Mouse (Mus musculus) large intestine, adult 2 months (tissue): ENCODE measurements around the gene Kdm1a. TPM values are rescaled to one million over a fixed set of nuclear protein-coding genes. Genes with fewer than 3 reads are reported as not detected.

ENCODE experiments used
- DNase-seq: peaks from one replicate; pipeline ENCODE4 v3.0.0-alpha.2; 2012; ENCODE audit warnings: low read depth, low spot score
- WGBS: fragments of 180-500 bp; shearing (Covaris S2); methylation state at CpG from one replicate; pipeline ENCODE4 v1.1.7; 2018; 5-methylcytosine and 5-hydroxymethylcytosine counted together
- polyA plus RNA-seq: library from polyadenylated mRNA; depleted of rRNA; stranded (reverse); fragments of >200 nt; gene quantifications from 2 replicates; pipeline ENCODE4 v1.2.3, GENCODE M21; 2012

Kdm1a gene
- polyA plus RNA-seq, 1 experiment: 23.9 TPM

- 87% methylated on average over 19 of the region's 19 CpGs for WGBS
- no peak for DNase-seq
Observed at GRCm38 (mm10) chr4:136605756-136606485, 3.4 kb upstream of the Kdm1a start.

GRCm38 (mm10) chr4:136602018-136602554 is 437 bp downstream of the Kdm1a start:
- WGBS: under 1% methylated on average over 66 of the region's 68 CpGs
- DNase-seq: no peak

- WGBS: under 1% methylated on average over 13 of the region's 13 CpGs
- DNase-seq: no peak
Observed at GRCm38 (mm10) chr4:136601476-136601875, 1.0 kb downstream of the Kdm1a start.

- WGBS: 87% methylated on average over 2 of the region's 2 CpGs
Observed at GRCm38 (mm10) chr4:136600536-136600935, 2.0 kb downstream of the Kdm1a start.

GRCm38 (mm10) chr4:136599869-136600268 is 2.7 kb downstream of the Kdm1a start:
- 97% methylated on average over 3 of the region's 3 CpGs for WGBS
- no peak for DNase-seq

More at GRCm38 (mm10) chr4:136600536-136600935, 2.0 kb downstream of the Kdm1a start:
- no peak for DNase-seq

GRCm38 (mm10) chr4:136598268-136598876 is 4.2 kb downstream of the Kdm1a start:
- no peak for DNase-seq
- WGBS: 69% methylated on average over 7 of the region's 7 CpGs

- 74% methylated on average over 6 of the region's 6 CpGs for WGBS
- DNase-seq: no peak
Observed at GRCm38 (mm10) chr4:136595221-136595620, 7.3 kb downstream of the Kdm1a start.

- WGBS: 88% methylated on average over 2 of the region's 2 CpGs
- no peak for DNase-seq
Observed at GRCm38 (mm10) chr4:136594006-136594405, 8.5 kb downstream of the Kdm1a start.

- WGBS: 55% methylated on average over 4 of the region's 4 CpGs
Observed at GRCm38 (mm10) chr4:136592111-136592510, 10.4 kb downstream of the Kdm1a start.

GRCm38 (mm10) chr4:136588003-136588402 is 14.5 kb downstream of the Kdm1a start:
- 89% methylated on average over 4 of the region's 4 CpGs for WGBS
- DNase-seq: no peak

More at GRCm38 (mm10) chr4:136592111-136592510, 10.4 kb downstream of the Kdm1a start:
- no peak for DNase-seq

GRCm38 (mm10) chr4:136587221-136587827 is 15.2 kb downstream of the Kdm1a start:
- WGBS: 82% methylated on average over 4 of the region's 4 CpGs
- DNase-seq: no peak

- no peak for DNase-seq
- 92% methylated on average over 3 of the region's 3 CpGs for WGBS
Observed at GRCm38 (mm10) chr4:136581885-136582284, 20.6 kb downstream of the Kdm1a start.

GRCm38 (mm10) chr4:136569998-136570397 is 32.5 kb downstream of the Kdm1a start:
- DNase-seq: no peak

- no peak for DNase-seq
- WGBS: 79% methylated on average over 3 of the region's 3 CpGs
Observed at GRCm38 (mm10) chr4:136568629-136569028, 33.9 kb downstream of the Kdm1a start.

GRCm38 (mm10) chr4:136562755-136563154 is 39.8 kb downstream of the Kdm1a start:
- 81% methylated on average over 6 of the region's 6 CpGs for WGBS
- no peak for DNase-seq

GRCm38 (mm10) chr4:136560270-136560991 is 42.1 kb downstream of the Kdm1a start:
- 38% methylated on average over 8 of the region's 8 CpGs for WGBS
- no peak for DNase-seq

GRCm38 (mm10) chr4:136559690-136560089 is 42.8 kb downstream of the Kdm1a start:
- 73% methylated on average over 2 of the region's 2 CpGs for WGBS
- DNase-seq: no peak

- peak; percentile 25 for DNase-seq
- 60% methylated on average over 2 of the region's 2 CpGs for WGBS
Observed at GRCm38 (mm10) chr4:136557638-136558037, 44.9 kb downstream of the Kdm1a start.

GRCm38 (mm10) chr4:136553108-136553507 is 49.4 kb downstream of the Kdm1a start:
- 80% methylated on average over 1 of the region's 1 CpGs for WGBS
- no peak for DNase-seq

GRCm38 (mm10) chr4:136548381-136548801 is 54.1 kb downstream of the Kdm1a start:
- WGBS: 45% methylated on average over 1 of the region's 1 CpGs
- DNase-seq: no peak
